Mouse (Mus musculus) layer of hippocampus, postnatal 36 days (tissue): ENCODE measurements at regions not wholly inside any gene's neighbourhood (a gene's known extent, or its start where the extent isn't known, plus 50 kb on each side); places are given as distances from the start of the nearest gene placed in this dataset.

Experiments
- DNase-seq, 2 experiments: peaks; one replicate each; pipeline ENCODE4 v3.0.0; 2022

- no peak for DNase-seq
These were observed 103.5 kb downstream of the Ids start for GRCm38 (mm10) chrX:70261360-70261759.

- DNase-seq, result no peak
These were observed 148.9 kb downstream of the Ids start for GRCm38 (mm10) chrX:70216011-70216410.

GRCm38 (mm10) chrX:70184427-70185090, 180.3 kb downstream of the Ids start:
- DNase-seq, result no peak

- no peak for DNase-seq
These were observed 195.1 kb downstream of the Ids start for GRCm38 (mm10) chrX:70169737-70170136.

GRCm38 (mm10) chrX:70161011-70161410, 203.9 kb downstream of the Ids start:
- DNase-seq, result peak; percentile 5 to 7
